Mouse (Mus musculus) hindbrain, embryonic 11.5 days (tissue): ENCODE measurements around the gene Gm49337. TPM values are rescaled to one million over a fixed set of nuclear protein-coding genes. Genes with fewer than 3 reads are reported as not detected.
"Not testable (repeated sequence)": the region's sequence is repeated elsewhere in the genome, so short reads cannot be mapped to it uniquely, and the experiment has no call there.

Experiments
- ATAC-seq: fragments of 200-750 bp; cut with Nextera tagmentation; 2 replicates; pipeline ENCODE4 v1.8.0; 2017; ENCODE audit warnings: mild to moderate bottlenecking, moderate TSS enrichment, moderate library complexity; ENCODE audit not compliant: low FRiP score
- DNase-seq: peaks from one replicate; pipeline ENCODE4 v3.0.0-alpha.2; 2015; ENCODE audit warnings: low spot score
- H3K27ac ChIP-seq: fragments of 300-500 bp; sonication (generic); 2 replicates; pipeline ENCODE4 v1.5.1; 2014; ENCODE audit warnings: mild to moderate bottlenecking, low read depth, low read length
- H3K27me3 ChIP-seq: fragments of 300-500 bp; sonication (generic); 2 replicates; pipeline ENCODE4 v1.6.1; 2014; ENCODE audit warnings: mild to moderate bottlenecking, low read length, moderate library complexity, mixed read lengths; ENCODE audit not compliant: control insufficient read depth, insufficient read depth
- H3K36me3 ChIP-seq: fragments of 300-500 bp; sonication (generic); 2 replicates; pipeline ENCODE4 v1.6.1; 2014; ENCODE audit warnings: mild to moderate bottlenecking, low read length, moderate library complexity, mixed read lengths; ENCODE audit not compliant: control insufficient read depth, insufficient read depth
- H3K4me1 ChIP-seq: fragments of 300-500 bp; sonication (generic); replicated peaks from 2 replicates; pipeline ENCODE4 v1.6.1; 2014; ENCODE audit warnings: low read length, mixed read lengths; ENCODE audit not compliant: control insufficient read depth, insufficient read depth
- H3K4me2 ChIP-seq: fragments of 300-500 bp; sonication (generic); replicated peaks from 2 replicates; pipeline ENCODE4 v1.6.1; 2014; ENCODE audit warnings: mild to moderate bottlenecking, low read depth, low read length
- H3K4me3 ChIP-seq: fragments of 300-500 bp; sonication (generic); 2 replicates; pipeline ENCODE4 v1.5.1; 2014; ENCODE audit warnings: low read depth, low read length
- H3K9ac ChIP-seq: fragments of 300-500 bp; sonication (generic); 2 replicates; pipeline ENCODE4 v1.6.1; 2014; ENCODE audit warnings: low read depth, low read length
- H3K9me3 ChIP-seq: fragments of 300-500 bp; sonication (generic); 2 replicates; pipeline ENCODE4 v1.6.1; 2016; ENCODE audit warnings: low read length; ENCODE audit not compliant: control insufficient read depth
- WGBS: fragments of 180-500 bp; shearing (Covaris S2); extraction: QIAGEN DNeasy Blood & Tissue Kit; methylation state at CpG from one replicate; pipeline ENCODE4 v1.1.7; 2014; 5-methylcytosine and 5-hydroxymethylcytosine counted together
- polyA plus RNA-seq: library from polyadenylated mRNA; unstranded; fragments of >200 nt; fragmentation: Nextera tagmentation; extraction: Ambion mirVana; gene quantifications from 2 replicates; pipeline ENCODE4 v1.2.1, GENCODE M21; 2014

Gene Gm49337
- polyA plus RNA-seq, 1 experiment from 2014 or later = not detected

GRCm38 (mm10) chr4:116215895-116216605 is 42.9 kb downstream of the Gm49337 start:
- 82% methylated on average over 2 of the region's 2 CpGs for WGBS
- H3K9me3 ChIP-seq = no peaks in the 10 kb centered on the region
- no peak overlapping the region for H3K9ac ChIP-seq
- H3K27ac ChIP-seq = no peak overlapping the region
- no peaks in the 10 kb centered on the region for H3K36me3 ChIP-seq
- no peaks in the 10 kb centered on the region for H3K27me3 ChIP-seq
- ATAC-seq (no peak), DNase-seq (no peak)
- no peak overlapping the region for H3K4me3 ChIP-seq
- no peak overlapping the region for H3K4me2 ChIP-seq
- H3K4me1 ChIP-seq = no peaks in the 10 kb centered on the region; the same call in 1 of the 2 replicates

GRCm38 (mm10) chr4:116217046-116217445 is 43.9 kb downstream of the Gm49337 start:
- no peak overlapping the region for H3K4me3 ChIP-seq
- H3K27me3 ChIP-seq = no peaks in the 10 kb centered on the region
- no peaks in the 10 kb centered on the region; the same call in 1 of the 2 replicates for H3K4me1 ChIP-seq
- WGBS = 68% methylated on average over 2 of the region's 2 CpGs
- H3K4me2 ChIP-seq = no peak overlapping the region
- ATAC-seq (no peak), DNase-seq (no peak)
- no peaks in the 10 kb centered on the region for H3K36me3 ChIP-seq
- no peaks in the 10 kb centered on the region for H3K9me3 ChIP-seq
- H3K9ac ChIP-seq = no peak overlapping the region
- no peak overlapping the region for H3K27ac ChIP-seq

GRCm38 (mm10) chr4:116217661-116218060 is 44.5 kb downstream of the Gm49337 start:
- not testable (repeated sequence) for H3K27ac ChIP-seq, H3K9ac ChIP-seq, DNase-seq, H3K27me3 ChIP-seq, H3K4me1 ChIP-seq, H3K4me2 ChIP-seq, ATAC-seq, H3K36me3 ChIP-seq, H3K9me3 ChIP-seq, H3K4me3 ChIP-seq
- WGBS = 92% methylated on average over 1 of the region's 1 CpGs

- Histone ChIP-seq H3K9ac (no peak overlapping the region), H3K27me3 (no peaks in the 10 kb centered on the region), H3K9me3 (no peaks in the 10 kb centered on the region), H3K36me3 (no peaks in the 10 kb centered on the region), H3K4me3 (no peak overlapping the region), H3K4me2 (no peak overlapping the region), H3K27ac (no peak overlapping the region), H3K4me1 (no peaks in the 10 kb centered on the region; the same call in 1 of the 2 replicates)
- 89% methylated on average over 1 of the region's 1 CpGs for WGBS
- ATAC-seq (no peak), DNase-seq (no peak)
These were observed 45.9 kb downstream of the Gm49337 start for GRCm38 (mm10) chr4:116219056-116219455.

- peak overlapping the region; percentile 82 for H3K4me3 ChIP-seq
- no peaks in the 10 kb centered on the region for H3K27me3 ChIP-seq
- ATAC-seq (no peak), DNase-seq (peak; percentile 48)
- H3K4me1 ChIP-seq = no peaks in the 10 kb centered on the region; the same call in 1 of the 2 replicates
- peak overlapping the region; percentile 89 for H3K9ac ChIP-seq
- WGBS = 5% methylated on average over 6 of the region's 6 CpGs
- H3K36me3 ChIP-seq = no peaks in the 10 kb centered on the region
- peak overlapping the region; percentile 100 for H3K27ac ChIP-seq
- no peaks in the 10 kb centered on the region for H3K9me3 ChIP-seq
- peak overlapping the region; percentile 64 for H3K4me2 ChIP-seq
These were observed 47.0 kb downstream of the Gm49337 start for GRCm38 (mm10) chr4:116220071-116220650.

- DNase-seq (no peak), ATAC-seq (no peak)
- H3K36me3 ChIP-seq = no peaks in the 10 kb centered on the region
- H3K9ac ChIP-seq = peak overlapping the region; percentile 89
- H3K27me3 ChIP-seq = no peaks in the 10 kb centered on the region
- H3K27ac ChIP-seq = peak overlapping the region; percentile 100
- 1% methylated on average over 16 of the region's 26 CpGs for WGBS
- H3K4me2 ChIP-seq = peak overlapping the region; percentile 64
- H3K4me3 ChIP-seq = peak overlapping the region; percentile 82
- no peaks in the 10 kb centered on the region; the same call in 1 of the 2 replicates for H3K4me1 ChIP-seq
- no peaks in the 10 kb centered on the region for H3K9me3 ChIP-seq
These were observed 47.6 kb downstream of the Gm49337 start for GRCm38 (mm10) chr4:116220780-116221139.

- Histone ChIP-seq H3K4me2 (peak within 1 kb of the TSS; percentile 64), H3K36me3 (no peaks in the 10 kb centered on the region), H3K27ac (peak within 1 kb of the TSS; percentile 100), H3K27me3 (no peaks in the 10 kb centered on the region), H3K9ac (peak within 1 kb of the TSS; percentile 97), H3K9me3 (no peaks in the 10 kb centered on the region), H3K4me3 (peak within 1 kb of the TSS; percentile 82), H3K4me1 (no peaks in the 10 kb centered on the region; the same call in 1 of the 2 replicates)
- DNase-seq (peak; percentile 95), ATAC-seq (peak; percentile 99)
- WGBS = under 1% methylated on average over 49 of the region's 53 CpGs
These were observed 48.1 kb downstream of the Gm49337 start, which contains the start of gene Pik3r3 for GRCm38 (mm10) chr4:116221140-116221851. Gene Pik3r3 (plus strand): TSS chr4:116221618.

GRCm38 (mm10) chr4:116221996-116222842 is 49.0 kb downstream of the Gm49337 start:
- H3K9me3 ChIP-seq = no peaks in the 10 kb centered on the region
- H3K4me3 ChIP-seq = peak overlapping the region; percentile 82
- peak overlapping the region; percentile 99 for H3K27ac ChIP-seq
- H3K9ac ChIP-seq = peak overlapping the region; percentile 97
- WGBS = under 1% methylated on average over 23 of the region's 23 CpGs
- peak overlapping the region; percentile 50 for H3K4me2 ChIP-seq
- H3K36me3 ChIP-seq = no peaks in the 10 kb centered on the region
- no peaks in the 10 kb centered on the region for H3K4me1 ChIP-seq
- no peaks in the 10 kb centered on the region for H3K27me3 ChIP-seq
- ATAC-seq (no peak), DNase-seq (peak; percentile 65)
